Mouse (Mus musculus) myocyte (in vitro differentiated cells): ENCODE results near the gene Ccdc122.

Experiments used
- E2F4 ChIP-seq: IDR thresholded peaks from one replicate; pipeline ENCODE4 v1.6.1; 2011; ENCODE audit warnings: mild to moderate bottlenecking, control low read depth, moderate library complexity; ENCODE audit not compliant: insufficient read depth
- MYOD1 ChIP-seq, 3 experiments: IDR thresholded peaks; one replicate each; pipeline ENCODE4 v1.6.1; 2011; ENCODE audit warnings: control low read depth in 2 of 3, low read depth in 2 of 3, mild to moderate bottlenecking in 2 of 3, moderate library complexity in 1 of 3; ENCODE audit not compliant: insufficient read length in 2 of 3, control insufficient read depth in 1 of 3
- POLR2A ChIP-seq: IDR thresholded peaks from one replicate; pipeline ENCODE4 v1.6.1; 2011; ENCODE audit warnings: low read depth, mild to moderate bottlenecking, control low read depth, moderate library complexity; ENCODE audit not compliant: insufficient read length

DNA sequence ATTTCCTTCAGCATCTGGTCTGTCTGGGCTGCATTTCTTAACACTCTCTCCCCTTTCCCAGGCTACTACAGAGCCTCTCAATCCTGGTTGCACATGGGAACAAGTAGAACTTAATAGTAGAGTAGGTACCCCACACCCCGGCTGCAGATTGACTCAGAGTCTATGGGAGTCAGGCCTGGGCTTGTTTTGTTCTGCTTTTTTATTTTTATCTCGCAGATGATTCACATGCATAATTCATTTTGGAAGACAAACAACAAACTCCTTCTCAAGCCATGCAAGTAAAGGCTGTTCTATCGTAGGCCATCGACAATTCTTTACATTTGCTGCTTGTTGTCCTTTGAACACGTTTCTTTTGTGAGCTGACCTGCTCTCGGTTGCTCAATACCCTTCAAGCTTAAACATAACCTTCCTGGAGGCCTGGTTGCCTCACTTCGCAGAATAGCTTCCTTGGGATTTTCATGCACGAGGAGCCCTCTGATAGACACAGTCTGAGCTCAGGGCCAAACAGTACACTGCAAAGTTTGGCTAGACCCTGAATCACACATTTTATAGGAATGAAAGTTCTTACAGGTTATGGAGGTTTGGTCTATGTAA, 1.4 kb downstream of the Ccdc122 start:
- TF ChIP-seq MYOD1 (IDR thresholded peaks at IDR 0.05; ENCODE audit: control insufficient read depth in 1 of 3, insufficient read length in 2 of 3, low read depth in 2 of 3) (no peak), POLR2A (no peak), E2F4 (no peak)
